Mouse (Mus musculus) embryonic facial prominence, embryonic 10.5 days (tissue): ENCODE data around the gene Neurl1b. TPM values are rescaled to one million over a fixed set of nuclear protein-coding genes. Genes with fewer than 3 reads are reported as not detected.

Experiments used
- DNase-seq: peaks from one replicate; pipeline ENCODE4 v3.0.0-alpha.2; 2017; ENCODE audit warnings: low spot score
- H3K27ac ChIP-seq: fragments of 300-500 bp; sonication (generic); replicated peaks from 2 replicates; pipeline ENCODE4 v1.5.1; 2016; ENCODE audit warnings: mild to moderate bottlenecking
- H3K27me3 ChIP-seq: fragments of 300-500 bp; sonication (generic); replicated peaks from 2 replicates; pipeline ENCODE4 v1.6.1; 2016; ENCODE audit warnings: low read depth, mild to moderate bottlenecking; ENCODE audit not compliant: poor library complexity, severe bottlenecking
- H3K36me3 ChIP-seq: fragments of 300-500 bp; sonication (generic); replicated peaks from 2 replicates; pipeline ENCODE4 v1.6.1; 2016; ENCODE audit warnings: mild to moderate bottlenecking, moderate library complexity
- H3K4me1 ChIP-seq: fragments of 300-500 bp; sonication (generic); 2 replicates; pipeline ENCODE4 v1.6.1; 2016
- H3K4me3 ChIP-seq: fragments of 300-500 bp; sonication (generic); 2 replicates; pipeline ENCODE4 v1.5.1; 2016; ENCODE audit warnings: mild to moderate bottlenecking, moderate library complexity
- H3K9me3 ChIP-seq: fragments of 300-500 bp; sonication (generic); 2 replicates; pipeline ENCODE4 v1.6.1; 2016; ENCODE audit warnings: mild to moderate bottlenecking
- WGBS: fragments of 180-500 bp; shearing (Covaris S2); methylation state at CpG from one replicate; pipeline ENCODE4 v1.1.7; 2016; 5-methylcytosine and 5-hydroxymethylcytosine counted together
- polyA plus RNA-seq: library from polyadenylated mRNA; unstranded; fragments of >200 nt; fragmentation: Nextera tagmentation; extraction: Ambion mirVana; gene quantifications from 2 replicates; pipeline ENCODE4 v1.2.1, GENCODE M21; 2016

The Neurl1b gene
- polyA plus RNA-seq, 1 experiment from 2014 or later, result 0.16 TPM

DNA sequence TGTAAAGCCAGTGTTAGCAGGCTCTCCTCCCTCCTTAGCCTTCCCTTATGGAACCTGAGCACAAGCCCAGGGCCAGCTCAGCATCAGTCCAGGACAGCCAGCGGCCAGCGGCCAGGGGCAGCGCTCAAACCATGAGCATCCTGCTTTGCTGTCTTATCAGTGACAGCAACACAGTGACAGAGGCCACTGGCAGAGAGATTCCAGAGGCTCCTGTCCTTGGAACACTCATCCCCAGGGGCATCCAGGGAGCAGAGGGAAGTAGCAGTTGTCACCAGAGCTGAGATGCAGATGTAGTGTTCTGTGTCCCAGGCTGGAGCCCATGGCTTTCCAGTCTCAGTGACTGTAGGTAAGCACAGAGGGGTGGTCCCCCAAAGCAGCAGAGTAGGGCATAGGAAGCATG, 32.5 kb upstream of the Neurl1b start:
- 71% methylated on average over 3 of the region's 3 CpGs for whole genome bisulfite sequencing
- Histone ChIP-seq H3K27me3 (no peaks in the 10 kb centered on the region), H3K27ac (peak overlapping the region; percentile 70; the same call in 1 of the 2 replicates), H3K4me1 (peaks cover 30% of the 10 kb centered on the region), H3K36me3 (no peaks in the 10 kb centered on the region), H3K4me3 (no peak overlapping the region), H3K9me3 (no peaks in the 10 kb centered on the region)
- DNase-seq, result no peak

DNA sequence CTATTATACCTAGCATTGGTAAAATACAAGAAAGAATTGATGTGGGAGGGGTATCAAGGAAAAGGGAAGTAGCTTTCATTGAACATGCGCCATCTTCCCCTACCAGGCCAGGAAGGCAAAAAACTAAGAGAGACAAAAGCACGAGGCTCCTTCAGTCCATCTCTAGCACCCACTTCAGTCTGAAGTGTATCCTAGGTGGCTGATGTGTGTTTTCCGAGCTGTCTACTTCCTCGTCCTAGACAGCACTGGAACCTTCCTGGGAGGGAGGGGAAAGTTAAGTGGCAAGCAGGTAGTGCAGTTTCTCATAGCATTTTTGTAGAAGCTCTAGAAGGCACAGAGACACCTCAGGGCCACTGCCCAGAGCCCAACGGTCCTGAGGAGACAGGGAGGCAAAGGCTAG, 31.9 kb upstream of the Neurl1b start:
- Histone ChIP-seq H3K4me1 (peaks cover 30% of the 10 kb centered on the region), H3K36me3 (no peaks in the 10 kb centered on the region), H3K9me3 (no peaks in the 10 kb centered on the region), H3K27ac (no peak overlapping the region), H3K27me3 (no peaks in the 10 kb centered on the region), H3K4me3 (no peak overlapping the region)
- DNase-seq, result no peak
- WGBS, result 77% methylated on average over 5 of the region's 5 CpGs

DNA sequence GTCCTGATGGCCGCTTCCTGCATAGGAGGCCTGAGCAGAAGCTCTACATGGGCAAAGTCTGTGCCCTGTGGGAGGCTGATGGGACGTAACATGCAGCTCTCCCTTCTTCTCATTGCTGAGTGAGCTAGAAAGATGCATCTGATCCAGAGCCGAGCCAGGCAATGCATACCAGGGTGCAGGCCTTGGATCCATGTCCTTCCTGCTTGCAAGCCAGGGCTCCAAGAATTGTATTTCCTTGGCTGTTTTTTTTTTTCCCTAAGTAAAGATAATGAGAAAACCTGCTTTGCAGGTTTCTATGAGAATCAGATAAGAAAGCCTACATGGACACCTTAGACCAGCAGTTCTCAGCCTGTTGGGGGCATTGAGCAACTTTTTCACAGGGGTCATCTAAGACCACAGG, 30.5 kb upstream of the Neurl1b start:
- Histone ChIP-seq H3K36me3 (no peaks in the 10 kb centered on the region), H3K4me1 (peaks cover 28% of the 10 kb centered on the region), H3K27ac (no peak overlapping the region), H3K4me3 (no peak overlapping the region), H3K9me3 (no peaks in the 10 kb centered on the region), H3K27me3 (no peaks in the 10 kb centered on the region)
- WGBS, result 95% methylated on average over 3 of the region's 3 CpGs
- DNase-seq, result no peak

DNA sequence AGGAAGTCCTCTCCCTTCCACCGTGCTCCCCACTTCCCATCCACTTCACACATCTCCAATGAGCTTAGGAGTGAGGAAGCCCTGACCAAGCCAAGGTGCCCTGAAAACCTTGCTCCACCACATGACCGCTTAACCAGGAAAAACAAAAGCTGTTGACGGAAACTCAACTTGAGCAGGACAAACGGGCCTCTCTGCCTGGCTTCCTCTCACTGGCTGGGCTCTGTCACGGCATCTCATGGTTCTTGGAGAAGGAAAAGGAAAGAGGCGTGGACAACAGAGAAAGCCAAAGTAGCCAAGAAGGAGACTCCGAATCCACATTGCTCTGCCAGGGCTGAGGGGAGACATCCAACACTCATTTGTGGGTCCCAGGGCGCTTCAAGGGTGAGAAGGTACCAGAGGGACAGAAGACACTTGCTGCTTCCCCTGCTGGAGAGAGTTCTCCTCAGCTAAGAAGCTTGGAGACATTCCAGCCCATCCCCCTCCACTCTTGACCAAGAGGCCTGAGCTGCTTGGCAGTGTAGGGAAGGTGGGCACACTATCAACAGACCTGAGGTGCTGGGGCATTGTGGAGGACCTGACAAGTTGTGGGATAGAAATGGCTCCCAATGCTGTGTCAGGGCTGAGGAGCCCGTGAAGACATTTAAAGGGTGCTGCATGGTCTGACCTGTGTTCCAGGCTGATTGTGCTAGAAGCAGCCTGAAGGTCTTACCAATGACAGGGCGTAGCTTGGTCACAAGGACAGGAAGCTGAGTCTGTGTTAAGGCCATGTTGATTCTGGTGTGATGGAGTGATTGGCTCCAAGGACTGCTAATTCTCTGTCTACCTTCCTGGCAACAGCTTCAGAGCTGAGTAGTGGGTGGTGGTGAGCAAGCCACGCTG, 29.1 kb upstream of the Neurl1b start:
- H3K27ac ChIP-seq, result no peak overlapping the region
- no peak for DNase-seq
- peaks cover 19% of the 10 kb centered on the region for H3K4me1 ChIP-seq
- no peaks in the 10 kb centered on the region for H3K9me3 ChIP-seq
- H3K36me3 ChIP-seq, result no peaks in the 10 kb centered on the region
- WGBS, result 88% methylated on average over 11 of the region's 11 CpGs
- H3K4me3 ChIP-seq, result no peak overlapping the region
- H3K27me3 ChIP-seq, result no peaks in the 10 kb centered on the region

DNA sequence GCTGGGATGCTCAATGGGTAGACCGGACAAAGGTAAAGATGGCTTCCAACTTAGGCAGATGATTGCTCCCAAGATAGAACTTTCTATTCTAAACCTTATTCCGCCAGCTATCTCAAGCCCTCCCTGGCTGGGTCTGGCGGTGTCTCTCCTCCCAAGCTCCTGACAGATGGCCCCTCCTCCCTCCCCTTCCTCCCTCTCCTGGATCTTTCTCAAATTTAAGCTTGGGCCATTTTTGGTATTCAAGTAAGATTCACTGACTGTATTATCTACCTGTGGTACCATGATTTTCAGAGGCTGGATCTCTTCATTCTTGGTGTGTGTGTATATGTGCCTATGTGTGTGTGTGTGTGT, 28.5 kb upstream of the Neurl1b start:
- Histone ChIP-seq H3K27ac (no peak overlapping the region), H3K27me3 (no peaks in the 10 kb centered on the region; the same call in 1 of the 2 replicates), H3K4me3 (no peak overlapping the region), H3K9me3 (no peaks in the 10 kb centered on the region), H3K4me1 (peaks cover 13% of the 10 kb centered on the region), H3K36me3 (no peaks in the 10 kb centered on the region)
- no peak for DNase-seq
- WGBS, result 89% methylated on average over 3 of the region's 3 CpGs

DNA sequence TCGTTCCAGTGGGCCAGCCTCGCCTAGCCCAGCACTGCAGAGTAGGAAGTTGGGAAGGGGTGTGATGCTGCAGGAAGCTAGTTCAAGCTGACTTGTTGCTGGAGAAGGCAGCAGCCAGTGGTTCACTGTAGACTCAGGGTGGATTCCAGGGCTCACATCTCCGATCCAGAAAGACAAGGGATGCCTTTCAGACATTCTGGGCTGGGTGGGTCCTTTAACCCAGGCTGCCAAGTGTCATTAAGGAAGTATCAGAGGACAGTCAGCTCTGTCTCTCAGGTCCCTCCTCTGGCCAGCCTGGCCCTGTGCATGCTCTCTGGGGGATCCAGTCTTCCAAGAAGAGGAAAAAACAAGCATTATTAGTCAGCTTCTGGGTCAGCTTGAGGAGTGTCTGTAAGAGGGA, 26.5 kb upstream of the Neurl1b start:
- H3K27ac ChIP-seq, result no peak overlapping the region
- no peaks in the 10 kb centered on the region; the same call in 1 of the 2 replicates for H3K27me3 ChIP-seq
- no peaks in the 10 kb centered on the region for H3K4me1 ChIP-seq
- no peak for DNase-seq
- H3K4me3 ChIP-seq, result no peak overlapping the region
- H3K36me3 ChIP-seq, result no peaks in the 10 kb centered on the region
- 60% methylated on average over 3 of the region's 3 CpGs for WGBS
- no peaks in the 10 kb centered on the region for H3K9me3 ChIP-seq

DNA sequence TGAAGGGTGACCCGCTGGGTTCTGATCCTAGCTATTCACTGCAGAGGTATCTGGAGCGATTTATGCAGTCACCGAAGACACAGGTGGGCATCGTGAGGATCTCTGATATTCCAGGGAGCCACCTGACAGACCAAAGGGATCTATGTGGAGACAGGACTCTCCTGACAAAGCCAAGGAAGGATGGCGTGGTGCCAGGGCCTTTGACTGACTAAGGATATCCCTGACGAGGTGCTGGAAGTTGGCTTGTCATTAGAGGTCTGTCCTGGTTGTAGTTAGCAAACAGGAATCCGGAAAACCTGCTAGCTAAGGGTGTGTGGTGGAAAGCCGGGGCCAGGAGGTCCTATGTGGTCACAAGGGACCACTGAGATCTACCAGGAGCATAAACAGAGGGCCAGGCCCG, 25.4 kb upstream of the Neurl1b start:
- Histone ChIP-seq H3K36me3 (no peaks in the 10 kb centered on the region), H3K4me3 (no peak overlapping the region), H3K27me3 (no peaks in the 10 kb centered on the region; the same call in 1 of the 2 replicates), H3K4me1 (no peaks in the 10 kb centered on the region), H3K9me3 (no peaks in the 10 kb centered on the region), H3K27ac (no peak overlapping the region)
- DNase-seq, result no peak
- 84% methylated on average over 9 of the region's 9 CpGs for WGBS

DNA sequence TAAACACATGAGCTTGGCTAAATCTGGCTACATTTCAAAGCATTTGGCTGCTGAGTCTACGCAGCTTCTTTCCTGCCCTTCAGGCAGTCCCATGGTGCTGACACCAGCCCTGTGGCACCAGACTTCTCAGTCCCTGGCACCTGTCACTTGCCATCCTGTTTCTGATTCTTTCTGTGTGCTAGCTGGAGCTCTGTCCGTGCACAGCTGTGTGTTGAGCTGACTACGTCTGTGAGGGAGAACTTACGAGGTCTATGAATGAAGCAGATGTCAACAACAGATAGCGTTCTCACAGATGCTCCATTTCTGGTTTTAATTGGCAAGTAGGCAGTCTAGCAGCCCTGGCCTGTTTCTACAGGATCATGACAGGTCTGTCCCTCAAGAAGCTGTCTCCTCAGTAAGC, 24.0 kb upstream of the Neurl1b start:
- no peaks in the 10 kb centered on the region; the same call in 1 of the 2 replicates for H3K27me3 ChIP-seq
- H3K36me3 ChIP-seq, result no peaks in the 10 kb centered on the region
- no peak for DNase-seq
- H3K9me3 ChIP-seq, result no peaks in the 10 kb centered on the region
- WGBS, result 83% methylated on average over 5 of the region's 5 CpGs
- no peaks in the 10 kb centered on the region for H3K4me1 ChIP-seq
- no peak overlapping the region for H3K4me3 ChIP-seq
- H3K27ac ChIP-seq, result no peak overlapping the region

DNA sequence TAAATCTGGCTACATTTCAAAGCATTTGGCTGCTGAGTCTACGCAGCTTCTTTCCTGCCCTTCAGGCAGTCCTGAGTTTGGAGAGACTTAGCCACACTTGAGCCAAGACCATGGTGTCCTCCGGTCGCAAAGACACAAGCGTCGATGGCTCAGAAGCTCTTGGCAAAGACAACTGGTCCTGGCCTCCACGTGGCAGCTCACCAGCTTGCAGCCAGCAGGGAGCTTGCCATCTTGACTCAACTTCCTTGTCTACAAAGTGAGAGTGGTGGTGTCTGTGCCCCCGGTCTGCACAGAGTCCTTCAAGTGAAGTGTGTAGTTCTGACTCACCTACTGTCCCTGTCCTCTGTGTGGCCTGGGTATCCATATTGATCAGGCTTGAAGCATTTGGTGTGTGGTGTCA, 22.3 kb upstream of the Neurl1b start:
- Histone ChIP-seq H3K27me3 (no peaks in the 10 kb centered on the region; the same call in 1 of the 2 replicates), H3K4me3 (no peak overlapping the region), H3K27ac (no peak overlapping the region), H3K4me1 (peaks cover 4% of the 10 kb centered on the region), H3K9me3 (no peaks in the 10 kb centered on the region), H3K36me3 (no peaks in the 10 kb centered on the region)
- WGBS, result 84% methylated on average over 7 of the region's 7 CpGs
- no peak for DNase-seq

DNA sequence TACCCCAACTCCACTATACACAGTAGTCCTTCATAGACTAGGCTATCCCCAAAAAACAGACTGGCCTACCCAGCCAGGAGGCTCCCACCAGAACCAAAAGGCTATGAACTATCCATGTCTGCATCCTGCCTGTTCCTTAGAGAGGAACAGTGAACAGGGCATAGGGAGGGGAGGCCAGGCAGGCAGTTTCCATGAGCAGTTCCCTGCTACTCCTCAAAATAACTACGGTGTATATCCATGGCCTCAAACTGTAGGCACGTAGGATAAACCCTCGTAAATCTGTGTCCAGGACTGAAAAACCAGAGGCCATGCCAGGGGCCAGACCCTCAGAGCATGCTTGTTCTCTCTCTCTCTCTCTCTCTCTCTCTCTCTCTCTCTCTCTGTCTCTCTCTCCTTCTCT, 17.9 kb upstream of the Neurl1b start:
- Histone ChIP-seq H3K27ac (no peak overlapping the region), H3K9me3 (no peaks in the 10 kb centered on the region), H3K4me1 (peaks cover 7% of the 10 kb centered on the region), H3K27me3 (no peaks in the 10 kb centered on the region), H3K4me3 (no peak overlapping the region), H3K36me3 (no peaks in the 10 kb centered on the region)
- WGBS, result 78% methylated on average over 3 of the region's 3 CpGs
- DNase-seq, result no peak

DNA sequence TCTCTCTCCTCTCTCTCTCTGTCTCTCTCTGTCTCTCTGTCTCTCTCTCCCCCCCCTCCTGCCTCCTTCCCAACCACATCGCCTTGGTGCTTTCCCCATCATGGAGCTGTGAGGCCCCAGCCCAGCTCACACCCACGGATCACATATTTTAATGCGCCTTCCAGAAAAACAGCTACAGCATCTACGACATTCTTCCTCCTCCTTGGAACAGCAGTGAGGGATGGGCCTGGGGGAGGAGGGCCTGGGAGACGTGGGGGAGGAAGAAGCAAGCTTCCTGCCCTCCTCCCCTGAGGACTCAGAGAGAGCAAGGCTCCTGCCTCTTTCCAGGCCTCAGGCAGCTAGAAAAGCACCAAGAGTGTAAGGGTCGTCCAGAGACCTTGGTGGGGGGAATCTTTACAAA, 17.3 kb upstream of the Neurl1b start:
- peak overlapping the region; percentile 27; the same call in 1 of the 2 replicates for H3K27ac ChIP-seq
- H3K27me3 ChIP-seq, result no peaks in the 10 kb centered on the region
- peaks cover 7% of the 10 kb centered on the region for H3K4me1 ChIP-seq
- no peak overlapping the region for H3K4me3 ChIP-seq
- H3K36me3 ChIP-seq, result no peaks in the 10 kb centered on the region
- WGBS, result 47% methylated on average over 6 of the region's 6 CpGs
- no peak for DNase-seq
- H3K9me3 ChIP-seq, result no peaks in the 10 kb centered on the region

DNA sequence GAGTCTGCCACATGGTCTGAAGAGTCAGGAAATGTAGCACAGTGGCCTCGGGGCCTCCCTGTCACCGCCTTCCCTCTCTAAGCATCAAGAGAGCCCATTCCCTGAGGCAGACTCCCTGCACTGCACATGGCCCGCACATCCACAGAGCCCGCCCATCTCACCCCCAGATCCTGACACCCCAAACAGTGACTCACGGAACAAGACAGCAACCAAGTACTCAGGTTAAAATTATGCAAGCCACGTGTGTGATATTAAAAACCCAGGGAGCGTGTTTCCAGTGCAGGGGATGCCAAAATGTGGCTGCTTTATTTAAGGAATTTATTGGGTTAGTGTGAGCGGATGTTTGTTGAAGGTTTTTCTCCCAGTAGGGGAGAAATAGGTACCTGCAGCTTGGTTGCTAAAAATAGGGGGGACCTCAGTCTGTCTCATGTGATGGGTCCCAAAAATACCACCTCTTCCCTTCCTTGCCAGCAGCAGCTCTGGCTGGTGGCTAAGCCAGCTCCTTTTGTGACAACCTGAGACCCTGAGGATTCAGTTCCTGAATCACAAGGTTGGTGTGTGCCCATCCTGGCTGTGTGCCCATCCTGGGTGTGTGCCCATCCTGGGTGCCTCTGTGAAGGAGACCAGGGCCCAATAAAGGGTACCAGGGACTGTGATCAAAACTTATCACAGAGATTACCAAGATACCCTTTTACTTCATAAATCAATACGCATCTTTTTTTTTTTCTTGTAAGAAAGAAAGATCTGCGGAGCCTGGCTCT, 9.1 kb upstream of the Neurl1b start:
- no peak overlapping the region for H3K27ac ChIP-seq
- H3K27me3 ChIP-seq, result peaks cover 5% of the 10 kb centered on the region; the same call in 1 of the 2 replicates
- no peaks in the 10 kb centered on the region for H3K36me3 ChIP-seq
- H3K9me3 ChIP-seq, result no peaks in the 10 kb centered on the region
- H3K4me1 ChIP-seq, result no peaks in the 10 kb centered on the region
- no peak for DNase-seq
- no peak overlapping the region for H3K4me3 ChIP-seq
- WGBS, result 76% methylated on average over 10 of the region's 10 CpGs

DNA sequence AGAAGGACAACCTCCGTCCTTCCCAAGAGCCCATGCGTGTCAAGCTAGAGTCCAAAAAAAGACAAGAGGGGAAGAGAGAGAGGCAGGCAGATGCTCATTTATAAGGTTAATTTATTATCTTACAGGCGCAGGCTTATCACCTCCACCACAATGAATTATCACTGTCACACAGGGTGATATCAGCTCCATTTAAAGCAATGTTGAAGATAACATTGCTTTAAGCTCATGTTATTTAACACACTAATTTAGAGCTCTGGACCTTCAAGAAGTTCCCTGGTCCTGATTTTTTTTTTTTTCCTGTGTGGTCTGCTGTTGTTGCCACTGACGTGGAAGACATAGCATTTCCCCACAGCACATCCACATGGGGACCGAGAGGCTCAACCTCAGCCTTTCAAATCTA, 1.7 kb upstream of the Neurl1b start:
- no peak overlapping the region for H3K27ac ChIP-seq
- DNase-seq, result no peak
- WGBS, result 89% methylated on average over 5 of the region's 5 CpGs
- H3K9me3 ChIP-seq, result no peaks in the 10 kb centered on the region
- no peak overlapping the region for H3K4me3 ChIP-seq
- H3K27me3 ChIP-seq, result peaks cover 79% of the 10 kb centered on the region
- peaks cover 19% of the 10 kb centered on the region for H3K4me1 ChIP-seq
- no peaks in the 10 kb centered on the region for H3K36me3 ChIP-seq
